Mouse (Mus musculus) intestine, embryonic 14.5 days (tissue): ENCODE measurements around the gene Eif3a. TPM values are rescaled to one million over a fixed set of nuclear protein-coding genes. Genes with fewer than 3 reads are reported as not detected.
A peak's percentile ranks its signal among the peaks of the same experiment; 100 is the strongest.

Experiments used
- ATAC-seq: fragments of 200-750 bp; cut with Nextera tagmentation; replicated peaks from 2 replicates; pipeline ENCODE4 v1.8.0; 2017; ENCODE audit warnings: low read depth, moderate number of reproducible peaks, moderate TSS enrichment, moderate library complexity; ENCODE audit not compliant: low FRiP score, low TSS enrichment
- DNase-seq: peaks from one replicate; pipeline ENCODE4 v3.0.0-alpha.2; 2018; ENCODE audit warnings: low spot score
- H3K27ac ChIP-seq: fragments of 300-500 bp; sonication (generic); 2 replicates; pipeline ENCODE4 v1.5.1; 2014; ENCODE audit warnings: low read depth, mild to moderate bottlenecking, control low read depth
- H3K27me3 ChIP-seq: fragments of 300-500 bp; sonication (generic); replicated peaks from 2 replicates; pipeline ENCODE4 v1.6.1; 2014; ENCODE audit warnings: low read length, control low read depth; ENCODE audit not compliant: control insufficient read depth, insufficient read depth
- H3K36me3 ChIP-seq: fragments of 300-500 bp; sonication (generic); 2 replicates; pipeline ENCODE4 v1.6.1; 2014; ENCODE audit warnings: low read length, control low read depth; ENCODE audit not compliant: control insufficient read depth, insufficient read depth
- H3K4me1 ChIP-seq: fragments of 300-500 bp; sonication (generic); replicated peaks from 2 replicates; pipeline ENCODE4 v1.6.1; 2014; ENCODE audit warnings: low read length, control low read depth, mixed read lengths; ENCODE audit not compliant: control insufficient read depth, insufficient read depth
- H3K4me2 ChIP-seq: fragments of 300-500 bp; sonication (generic); 2 replicates; pipeline ENCODE4 v1.6.1; 2014; ENCODE audit warnings: low read length
- H3K4me3 ChIP-seq: fragments of 300-500 bp; sonication (generic); 2 replicates; pipeline ENCODE4 v1.5.1; 2014; ENCODE audit warnings: low read depth, low read length, control low read depth, mixed read lengths
- H3K9ac ChIP-seq: fragments of 300-500 bp; sonication (generic); 2 replicates; pipeline ENCODE4 v1.6.1; 2014; ENCODE audit warnings: mild to moderate bottlenecking, low read length
- H3K9me3 ChIP-seq: fragments of 300-500 bp; sonication (generic); 2 replicates; pipeline ENCODE4 v1.6.1; 2016; ENCODE audit warnings: low read length, control low read depth; ENCODE audit not compliant: control insufficient read depth
- WGBS: fragments of 180-500 bp; shearing (Covaris S2); extraction: QIAGEN DNeasy Blood & Tissue Kit; methylation state at CpG from one replicate; pipeline ENCODE4 v1.1.7; 2014; 5-methylcytosine and 5-hydroxymethylcytosine counted together
- polyA plus RNA-seq: library from polyadenylated mRNA; unstranded; fragments of >200 nt; fragmentation: Nextera tagmentation; extraction: Ambion mirVana; gene quantifications from 2 replicates; pipeline ENCODE4 v1.2.1, GENCODE M21; 2014

The Eif3a gene
- 168 and 181 TPM in 2 replicates for polyA plus RNA-seq

GRCm38 (mm10) chr19:60790551-60791161, at the start of gene Eif3a:
Gene Eif3a, minus strand, starts transcription at chr19:60790658.
- Histone ChIP-seq H3K9ac (peak within 1 kb of the TSS; percentile 100), H3K4me3 (peak within 1 kb of the TSS; percentile 98), H3K27me3 (no peaks in the 10 kb centered on the region), H3K9me3 (no peaks in the 10 kb centered on the region), H3K4me1 (peaks cover 12% of the 10 kb centered on the region; the same call in 1 of the 2 replicates), H3K36me3 (no peaks in the 10 kb centered on the region), H3K27ac (peak within 1 kb of the TSS; percentile 99), H3K4me2 (peak within 1 kb of the TSS; percentile 93)
- WGBS, result under 1% methylated on average over 50 of the region's 57 CpGs
- peak; percentile 94 for ATAC-seq
- peak; percentile 95 for DNase-seq

- no peaks in the 10 kb centered on the region for H3K27me3 ChIP-seq
- no peak overlapping the region for H3K4me2 ChIP-seq
- no peak overlapping the region for H3K27ac ChIP-seq
- peaks cover 54% of the 10 kb centered on the region for H3K36me3 ChIP-seq
- WGBS, result 84% methylated on average over 1 of the region's 1 CpGs
- ATAC-seq (no peak), DNase-seq (peak; percentile 83)
- H3K4me1 ChIP-seq, result no peaks in the 10 kb centered on the region
- no peaks in the 10 kb centered on the region for H3K9me3 ChIP-seq
- no peak overlapping the region for H3K9ac ChIP-seq
- H3K4me3 ChIP-seq, result no peak overlapping the region
Measured at GRCm38 (mm10) chr19:60837747-60838146, 47.3 kb upstream of the Eif3a start.

- H3K4me3 ChIP-seq, result no peak overlapping the region
- H3K27me3 ChIP-seq, result no peaks in the 10 kb centered on the region
- H3K36me3 ChIP-seq, result peaks cover 85% of the 10 kb centered on the region
- H3K27ac ChIP-seq, result no peak overlapping the region
- no peak overlapping the region for H3K9ac ChIP-seq
- H3K4me2 ChIP-seq, result no peak overlapping the region
- ATAC-seq (no peak), DNase-seq (no peak)
- H3K4me1 ChIP-seq, result no peaks in the 10 kb centered on the region
- 88% methylated on average over 6 of the region's 6 CpGs for WGBS
- no peaks in the 10 kb centered on the region for H3K9me3 ChIP-seq
Measured at GRCm38 (mm10) chr19:60818677-60819076, 28.2 kb upstream of the Eif3a start.

- no peak overlapping the region for H3K4me2 ChIP-seq
- whole genome bisulfite sequencing, result 99% methylated on average over 6 of the region's 6 CpGs
Measured at GRCm38 (mm10) chr19:60813133-60813532, 22.7 kb upstream of the Eif3a start.

GRCm38 (mm10) chr19:60812036-60812389, 21.6 kb upstream of the Eif3a start:
- H3K9ac ChIP-seq, result peak overlapping the region; percentile 76
- H3K4me2 ChIP-seq, result peak overlapping the region; percentile 68
- H3K4me1 ChIP-seq, result 0 out of 2 replicates have a peak, but pooled peaks cover 6% of the 10 kb centered on the region
- peak overlapping the region; percentile 78 for H3K4me3 ChIP-seq
- H3K9me3 ChIP-seq, result no peaks in the 10 kb centered on the region
- H3K27ac ChIP-seq, result no peak overlapping the region
- 23% methylated on average over 10 of the region's 10 CpGs for WGBS
- peaks cover 24% of the 10 kb centered on the region for H3K36me3 ChIP-seq
- no peak for DNase-seq
- no peak for ATAC-seq
- no peaks in the 10 kb centered on the region for H3K27me3 ChIP-seq

More at GRCm38 (mm10) chr19:60813133-60813532, 22.7 kb upstream of the Eif3a start:
- Histone ChIP-seq H3K36me3 (peaks cover 32% of the 10 kb centered on the region), H3K27me3 (no peaks in the 10 kb centered on the region), H3K9me3 (no peaks in the 10 kb centered on the region), H3K9ac (no peak overlapping the region), H3K4me1 (0 out of 2 replicates have a peak, but pooled peaks cover 6% of the 10 kb centered on the region), H3K4me3 (no peak overlapping the region), H3K27ac (no peak overlapping the region)
- ATAC-seq, result no peak
- DNase-seq, result no peak

- no peaks in the 10 kb centered on the region for H3K27me3 ChIP-seq
- H3K27ac ChIP-seq, result peak within 1 kb of the TSS; percentile 57
- DNase-seq, result peak; percentile 93
- H3K4me3 ChIP-seq, result peak within 1 kb of the TSS; percentile 78
- H3K9me3 ChIP-seq, result no peaks in the 10 kb centered on the region
- H3K9ac ChIP-seq, result peak within 1 kb of the TSS; percentile 76
- H3K4me1 ChIP-seq, result 0 out of 2 replicates have a peak, but pooled peaks cover 6% of the 10 kb centered on the region
- peak; percentile 100 for ATAC-seq
- 2% methylated on average over 45 of the region's 45 CpGs for WGBS
- peaks cover 18% of the 10 kb centered on the region for H3K36me3 ChIP-seq
- peak within 1 kb of the TSS; percentile 68 for H3K4me2 ChIP-seq
Measured at GRCm38 (mm10) chr19:60811098-60812035, 20.9 kb upstream of the Eif3a start, which contains the start of gene Fam45a. Gene Fam45a, plus strand, starts transcription at chr19:60811585.

GRCm38 (mm10) chr19:60809927-60810326, 19.5 kb upstream of the Eif3a start:
- 0 out of 2 replicates have a peak, but pooled peaks cover 6% of the 10 kb centered on the region for H3K4me1 ChIP-seq
- H3K9me3 ChIP-seq, result no peaks in the 10 kb centered on the region
- DNase-seq (no peak), ATAC-seq (no peak)
- H3K4me2 ChIP-seq, result no peak overlapping the region
- H3K9ac ChIP-seq, result no peak overlapping the region
- no peaks in the 10 kb centered on the region for H3K27me3 ChIP-seq
- H3K4me3 ChIP-seq, result no peak overlapping the region
- peaks cover 6% of the 10 kb centered on the region for H3K36me3 ChIP-seq
- 87% methylated on average over 2 of the region's 2 CpGs for whole genome bisulfite sequencing
- no peak overlapping the region for H3K27ac ChIP-seq

GRCm38 (mm10) chr19:60804903-60805302, 14.4 kb upstream of the Eif3a start:
- no peak overlapping the region for H3K4me3 ChIP-seq
- H3K9ac ChIP-seq, result no peak overlapping the region
- H3K4me1 ChIP-seq, result no peaks in the 10 kb centered on the region
- no peak overlapping the region for H3K4me2 ChIP-seq
- no peaks in the 10 kb centered on the region for H3K36me3 ChIP-seq
- no peak for ATAC-seq
- no peaks in the 10 kb centered on the region for H3K9me3 ChIP-seq
- DNase-seq, result no peak
- WGBS, result 68% methylated on average over 2 of the region's 2 CpGs
- H3K27ac ChIP-seq, result no peak overlapping the region
- no peaks in the 10 kb centered on the region for H3K27me3 ChIP-seq
